Mouse (Mus musculus) MEL (cell line): ENCODE data around the gene Itga8. TPM values are rescaled to one million over a fixed set of nuclear protein-coding genes. Genes with fewer than 3 reads are reported as not detected.

Experiments
- DNase-seq: peaks from one replicate; pipeline ENCODE4 v3.0.0; 2011; ENCODE audit warnings: low read depth, low spot score
- H3K27ac ChIP-seq: 2 replicates; pipeline ENCODE4 v1.5.1; 2012; ENCODE audit warnings: low read depth, mild to moderate bottlenecking, control low read depth, low read length, moderate library complexity; ENCODE audit not compliant: control insufficient read depth
- H3K27me3 ChIP-seq, 2 experiments: fragments of 150-350 bp in 1 of 2; sonication (generic) in 1 of 2; 2 replicates each; pipeline ENCODE4 v1.6.1; 2012; ENCODE audit warnings: low read length in 2 of 2, mild to moderate bottlenecking in 2 of 2, improper control_type of control experiment in 1 of 2, moderate library complexity in 1 of 2; ENCODE audit not compliant: insufficient read depth in 2 of 2, control insufficient read depth in 1 of 2
- H3K36me3 ChIP-seq, 2 experiments: 2 replicates each; pipeline ENCODE4 v1.6.1; 2012 to 2014; ENCODE audit warnings: low read length in 2 of 2, improper control_type of control experiment in 1 of 2, inconsistent platforms in 1 of 2, mild to moderate bottlenecking in 1 of 2; ENCODE audit not compliant: insufficient read depth in 2 of 2, control insufficient read depth in 1 of 2
- H3K4me1 ChIP-seq, 2 experiments: fragments of 150-350 bp in 1 of 2; sonication (generic) in 1 of 2; 2 replicates each; pipeline ENCODE4 v1.6.1; 2012; ENCODE audit warnings: low read length in 2 of 2, improper control_type of control experiment in 1 of 2, mild to moderate bottlenecking in 1 of 2; ENCODE audit not compliant: insufficient read depth in 2 of 2, control insufficient read depth in 1 of 2
- H3K4me3 ChIP-seq, 2 experiments: fragments of 150-350 bp in 1 of 2; sonication (generic) in 1 of 2; 2 replicates each; pipeline ENCODE4 v1.5.1; 2012; ENCODE audit warnings: low read depth in 2 of 2, low read length in 2 of 2, mild to moderate bottlenecking in 2 of 2, moderate library complexity in 2 of 2, control low read depth in 1 of 2, improper control_type of control experiment in 1 of 2; ENCODE audit not compliant: control insufficient read depth in 1 of 2, insufficient read depth in 1 of 2
- H3K79me2 ChIP-seq: 2 replicates; pipeline ENCODE4 v1.6.1; 2012; ENCODE audit warnings: mild to moderate bottlenecking, low read length, moderate library complexity; ENCODE audit not compliant: control insufficient read depth, poor library complexity, insufficient read depth
- H3K9ac ChIP-seq: 2 replicates; pipeline ENCODE4 v1.6.1; 2012; ENCODE audit warnings: low read depth, mild to moderate bottlenecking, control low read depth, low read length, moderate library complexity; ENCODE audit not compliant: control insufficient read depth, poor library complexity, severe bottlenecking
- H3K9me3 ChIP-seq: fragments of 150-350 bp; sonication (generic); replicated peaks from 2 replicates; pipeline ENCODE4 v1.6.1; 2012; ENCODE audit warnings: mild to moderate bottlenecking, low read length, improper control_type of control experiment, moderate library complexity; ENCODE audit not compliant: insufficient read depth
- CHD1 ChIP-seq: IDR thresholded peaks from 2 replicates; pipeline ENCODE4 v1.6.1; 2012; ENCODE audit warnings: low read depth, mild to moderate bottlenecking, inconsistent platforms, low read length, improper control_type of control experiment
- CTCF ChIP-seq, 3 experiments: IDR thresholded peaks in 2 of 3; conservative IDR thresholded peaks in 1 of 3; 2 replicates each; pipeline ENCODE4 v1.5.1; 2011 to 2012; ENCODE audit warnings: low read length in 3 of 3, low read depth in 2 of 3, mild to moderate bottlenecking in 2 of 3, improper control_type of control experiment in 1 of 3, inconsistent platforms in 1 of 3, mixed read lengths in 1 of 3, moderate library complexity in 1 of 3; ENCODE audit not compliant: control insufficient read depth in 1 of 3, insufficient read depth in 1 of 3, poor library complexity in 1 of 3, severe bottlenecking in 1 of 3
- ETS1 ChIP-seq: IDR thresholded peaks from 2 replicates; pipeline ENCODE4 v1.6.1; 2012; ENCODE audit warnings: low read depth, mild to moderate bottlenecking, inconsistent platforms, low read length, improper control_type of control experiment, moderate library complexity
- GABPA ChIP-seq: IDR thresholded peaks from 2 replicates; pipeline ENCODE4 v1.6.1; 2012; ENCODE audit warnings: low read depth, mild to moderate bottlenecking, inconsistent platforms, low read length, improper control_type of control experiment, moderate library complexity
- GATA1 ChIP-seq: IDR thresholded peaks from 2 replicates; pipeline ENCODE4 v1.6.1; 2011; ENCODE audit warnings: low read depth, low read length, improper control_type of control experiment
- JUND ChIP-seq: IDR thresholded peaks from 2 replicates; pipeline ENCODE4 v1.6.1; 2011; ENCODE audit warnings: low read depth, mild to moderate bottlenecking, improper control_type of control experiment, low read length
- MAZ ChIP-seq: IDR thresholded peaks from 2 replicates; pipeline ENCODE4 v1.6.1; 2012; ENCODE audit warnings: low read depth, mild to moderate bottlenecking, inconsistent platforms, low read length, improper control_type of control experiment
- MXI1 ChIP-seq: IDR thresholded peaks from 2 replicates; pipeline ENCODE4 v1.6.1; 2011; ENCODE audit warnings: mild to moderate bottlenecking, low read depth, low read length, improper control_type of control experiment
- MYC ChIP-seq: IDR thresholded peaks from 2 replicates; pipeline ENCODE4 v1.6.1; 2011; ENCODE audit warnings: low read depth, mild to moderate bottlenecking, low read length, improper control_type of control experiment, moderate library complexity
- NELFE ChIP-seq: IDR thresholded peaks from 2 replicates; pipeline ENCODE4 v1.6.1; 2011; ENCODE audit warnings: low read depth, low read length, improper control_type of control experiment
- NRF1 ChIP-seq: IDR thresholded peaks from 2 replicates; pipeline ENCODE4 v1.6.1; 2014; ENCODE audit warnings: low read depth, mild to moderate bottlenecking, inconsistent platforms, low read length, improper control_type of control experiment, moderate library complexity; ENCODE audit not compliant: poor library complexity, insufficient read depth, severe bottlenecking
- POLR2AphosphoS5 ChIP-seq: IDR thresholded peaks from 2 replicates; pipeline ENCODE4 v1.6.1; 2012; ENCODE audit warnings: low read depth, borderline replicate concordance, mild to moderate bottlenecking, inconsistent platforms, low read length, moderate library complexity, mixed read lengths
- RAD21 ChIP-seq: IDR thresholded peaks from 2 replicates; pipeline ENCODE4 v1.6.1; 2011; ENCODE audit warnings: mild to moderate bottlenecking, low read depth, low read length, improper control_type of control experiment
- RCOR1 ChIP-seq: IDR thresholded peaks from 2 replicates; pipeline ENCODE4 v1.6.1; 2012; ENCODE audit warnings: low read depth, mild to moderate bottlenecking, inconsistent platforms, low read length, improper control_type of control experiment
- SMC3 ChIP-seq: IDR thresholded peaks from 2 replicates; pipeline ENCODE4 v1.6.1; 2011; ENCODE audit warnings: low read depth, low read length, improper control_type of control experiment
- TAL1 ChIP-seq: IDR thresholded peaks from 2 replicates; pipeline ENCODE4 v1.6.1; 2012; ENCODE audit warnings: mild to moderate bottlenecking, inconsistent platforms, low read length, moderate library complexity, mixed read lengths
- USF2 ChIP-seq, 2 experiments: IDR thresholded peaks; 2 replicates each; pipeline ENCODE4 v1.6.1; 2011 to 2012; ENCODE audit warnings: improper control_type of control experiment in 2 of 2, low read length in 2 of 2, borderline replicate concordance in 1 of 2, inconsistent platforms in 1 of 2, low read depth in 1 of 2, mild to moderate bottlenecking in 1 of 2; ENCODE audit not compliant: insufficient read depth in 1 of 2
- ZMIZ1 ChIP-seq: IDR thresholded peaks from 2 replicates; pipeline ENCODE4 v1.6.1; 2012; ENCODE audit warnings: low read depth, mild to moderate bottlenecking, inconsistent platforms, low read length, improper control_type of control experiment, moderate library complexity
- polyA plus RNA-seq, 2 experiments: library from polyadenylated mRNA; stranded (reverse) in 1 of 2; unstranded in 1 of 2; fragments of >175 nt in 1 of 2; fragments of >200 nt in 1 of 2; gene quantifications; 2 replicates each; pipeline versions ENCODE4 v1.2.1 to v1.2.4; 2012; ENCODE audit warnings: low replicate concordance in 2 of 2, low read depth in 1 of 2; ENCODE audit not compliant: insufficient read length in 2 of 2, insufficient read depth in 1 of 2, missing spikeins in 1 of 2
- total RNA-seq: library from RNA; depleted of rRNA; stranded (reverse); fragments of 300-350 nt; gene quantifications from 2 replicates; pipeline ENCODE4 v1.2.3, GENCODE M21; 2012

Itga8 gene
- total and polyA plus RNA-seq, 3 experiments, result not detected

- Histone ChIP-seq H3K79me2 (no peaks in the 10 kb centered on the region), H3K27me3 (no peaks in the 10 kb centered on the region; a peak in 1 of 4 replicates), H3K27ac (no peak overlapping the region), H3K9me3 (no peaks in the 10 kb centered on the region), H3K4me3 (no peak overlapping the region), H3K9ac (no peak overlapping the region), H3K4me1 (no peaks in the 10 kb centered on the region), H3K36me3 (no peaks in the 10 kb centered on the region)
- no peak for TF ChIP-seq POLR2AphosphoS5
- no peak for TF ChIP-seq CHD1
- TF ChIP-seq ETS1, result no peak
- no peak for TF ChIP-seq CTCF (IDR thresholded peaks at IDR 0.05 in 2 of 3, conservative IDR thresholded peaks at IDR 0.05 in 1 of 3; ENCODE audit: control insufficient read depth in 1 of 3, insufficient read depth in 1 of 3, low read depth in 2 of 3, low read length in 3 of 3, poor library complexity in 1 of 3, severe bottlenecking in 1 of 3)
- no peak for TF ChIP-seq GATA1
- TF ChIP-seq JUND, result no peak
- DNase-seq, result no peak
Measured at GRCm38 (mm10) chr2:12197711-12198110, 104.0 kb downstream of the Itga8 start.

DNA sequence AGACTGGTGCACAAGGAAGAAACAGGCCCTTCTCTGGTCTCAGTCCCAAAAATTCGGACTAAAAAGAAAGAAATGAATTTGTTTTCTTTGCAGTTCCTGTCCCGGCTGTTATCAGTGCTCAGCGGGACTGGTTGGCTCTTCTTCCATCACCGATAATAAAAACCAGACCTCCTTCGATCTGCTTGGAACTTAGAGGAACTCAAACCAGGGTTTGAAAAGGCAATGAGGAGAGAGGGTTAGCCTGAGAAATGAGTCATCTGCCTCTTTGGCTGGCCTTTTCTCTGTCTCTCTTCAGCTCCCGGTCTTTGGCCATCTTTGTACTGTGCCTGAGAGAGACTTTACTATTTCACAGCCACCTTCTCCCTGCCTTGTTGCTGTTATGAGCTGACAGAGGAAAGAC, 112.7 kb downstream of the Itga8 start:
- Histone ChIP-seq H3K9me3 (no peaks in the 10 kb centered on the region), H3K27me3 (no peaks in the 10 kb centered on the region; a peak in 1 of 4 replicates), H3K4me1 (no peaks in the 10 kb centered on the region), H3K79me2 (no peaks in the 10 kb centered on the region), H3K36me3 (no peaks in the 10 kb centered on the region), H3K9ac (no peak overlapping the region), H3K4me3 (no peak overlapping the region), H3K27ac (no peak overlapping the region)
- no peak for TF ChIP-seq NRF1
- no peak for TF ChIP-seq MAZ
- no peak for TF ChIP-seq ZMIZ1
- TF ChIP-seq RCOR1, result no peak
- no peak for TF ChIP-seq GABPA
- no peak for TF ChIP-seq NELFE
- no peak for TF ChIP-seq RAD21
- TF ChIP-seq CTCF (IDR thresholded peaks at IDR 0.05 in 2 of 3, conservative IDR thresholded peaks at IDR 0.05 in 1 of 3; ENCODE audit: control insufficient read depth in 1 of 3, insufficient read depth in 1 of 3, low read depth in 2 of 3, low read length in 3 of 3, poor library complexity in 1 of 3, severe bottlenecking in 1 of 3), result no peak
- TF ChIP-seq MXI1, result no peak
- TF ChIP-seq TAL1, result no peak
- TF ChIP-seq USF2 (IDR thresholded peaks at IDR 0.05; ENCODE audit: borderline replicate concordance in 1 of 2, insufficient read depth in 1 of 2, low read depth in 1 of 2, low read length in 2 of 2), result no peak
- TF ChIP-seq SMC3, result no peak
- TF ChIP-seq MYC, result no peak
- no peak for DNase-seq
